Mouse (Mus musculus) myocyte (in vitro differentiated cells): ENCODE measurements around the gene Rhox7b. TPM values are rescaled to one million over a fixed set of nuclear protein-coding genes. Genes with fewer than 3 reads are reported as not detected.

Experiments used
- H3K27me3 ChIP-seq: one replicate; pipeline ENCODE4 v1.6.1; 2011; ENCODE audit not compliant: control insufficient read depth, insufficient read depth, insufficient read length
- H3K36me3 ChIP-seq: one replicate; pipeline ENCODE4 v1.6.1; 2011; ENCODE audit not compliant: control insufficient read depth, insufficient read depth
- H3K4me2 ChIP-seq: one replicate; pipeline ENCODE4 v1.6.1; 2011; ENCODE audit warnings: low read depth, control low read depth
- H3K4me3 ChIP-seq: one replicate; pipeline ENCODE4 v1.5.1; 2011; ENCODE audit warnings: mild to moderate bottlenecking, control low read depth, moderate library complexity
- H3K79me2 ChIP-seq: one replicate; pipeline ENCODE4 v1.6.1; 2011; ENCODE audit not compliant: control insufficient read depth, insufficient read depth
- H3ac ChIP-seq: one replicate; pipeline ENCODE4 v1.6.1; 2011; ENCODE audit not compliant: control insufficient read depth, insufficient read length
- CEBPB ChIP-seq: IDR thresholded peaks from 2 replicates; pipeline ENCODE4 v1.6.1; 2011; ENCODE audit warnings: mild to moderate bottlenecking, moderate library complexity; ENCODE audit not compliant: poor library complexity, insufficient read depth, severe bottlenecking
- E2F4 ChIP-seq: IDR thresholded peaks from one replicate; pipeline ENCODE4 v1.6.1; 2011; ENCODE audit warnings: mild to moderate bottlenecking, control low read depth, moderate library complexity; ENCODE audit not compliant: insufficient read depth
- MAX ChIP-seq: IDR thresholded peaks from one replicate; pipeline ENCODE4 v1.6.1; 2011; ENCODE audit warnings: low read depth, mild to moderate bottlenecking, control low read depth
- MYOD1 ChIP-seq, 3 experiments: IDR thresholded peaks; one replicate each; pipeline ENCODE4 v1.6.1; 2011; ENCODE audit warnings: control low read depth in 2 of 3, low read depth in 2 of 3, mild to moderate bottlenecking in 2 of 3, moderate library complexity in 1 of 3; ENCODE audit not compliant: insufficient read length in 2 of 3, control insufficient read depth in 1 of 3
- MYOG ChIP-seq, 3 experiments: IDR thresholded peaks; one replicate each; pipeline ENCODE4 v1.6.1; 2011; ENCODE audit warnings: control low read depth in 2 of 3, low read depth in 2 of 3, mild to moderate bottlenecking in 2 of 3; ENCODE audit not compliant: insufficient read length in 2 of 3, control insufficient read depth in 1 of 3, insufficient read depth in 1 of 3
- POLR2A ChIP-seq: IDR thresholded peaks from one replicate; pipeline ENCODE4 v1.6.1; 2011; ENCODE audit warnings: low read depth, mild to moderate bottlenecking, control low read depth, moderate library complexity; ENCODE audit not compliant: insufficient read length
- POLR2AphosphoS2 ChIP-seq: IDR thresholded peaks from one replicate; pipeline ENCODE4 v1.6.1; 2011; ENCODE audit warnings: low read depth, control low read depth; ENCODE audit not compliant: insufficient read length
- REST ChIP-seq: IDR thresholded peaks from one replicate; pipeline ENCODE4 v1.6.1; 2011; ENCODE audit warnings: mild to moderate bottlenecking, control low read depth, moderate library complexity; ENCODE audit not compliant: insufficient read depth, insufficient read length
- SRF ChIP-seq: IDR thresholded peaks from one replicate; pipeline ENCODE4 v1.6.1; 2011; ENCODE audit warnings: low read depth; ENCODE audit not compliant: control insufficient read depth, insufficient read length
- TCF12 ChIP-seq: IDR thresholded peaks from one replicate; pipeline ENCODE4 v1.6.1; 2011; ENCODE audit warnings: mild to moderate bottlenecking, control low read depth; ENCODE audit not compliant: poor library complexity, insufficient read depth, severe bottlenecking
- TCF3 ChIP-seq: IDR thresholded peaks from one replicate; pipeline ENCODE4 v1.6.1; 2011; ENCODE audit warnings: low read depth, control low read depth; ENCODE audit not compliant: insufficient read length
- USF1 ChIP-seq: IDR thresholded peaks from one replicate; pipeline ENCODE4 v1.6.1; 2011; ENCODE audit warnings: low read depth, mild to moderate bottlenecking, control low read depth, moderate library complexity
- polyA plus RNA-seq: library from polyadenylated mRNA; unstranded; fragments of >200 nt; fragmentation: generic; extraction: Trizol; gene quantifications from one replicate; pipeline ENCODE4 v1.2.1, GENCODE M21; 2012; ENCODE audit warnings: missing spikeins

The Rhox7b gene
- polyA plus RNA-seq, 1 experiment: not detected

GRCm38 (mm10) chrX:37871641-37872040, 25.4 kb downstream of the Rhox7b start:
- H3K79me2 ChIP-seq: no peaks in the 10 kb centered on the region
- H3K4me3 ChIP-seq: no peak overlapping the region
- H3K36me3 ChIP-seq: no peaks in the 10 kb centered on the region
- TF ChIP-seq MAX (no peak), POLR2A (no peak), MYOG (IDR thresholded peaks at IDR 0.05; ENCODE audit: control insufficient read depth in 1 of 3, insufficient read depth in 1 of 3, insufficient read length in 2 of 3, low read depth in 2 of 3) (no peak), TCF3 (no peak), USF1 (no peak), POLR2AphosphoS2 (no peak), REST (no peak), E2F4 (no peak), CEBPB (no peak), TCF12 (no peak), MYOD1 (IDR thresholded peaks at IDR 0.05; ENCODE audit: control insufficient read depth in 1 of 3, insufficient read length in 2 of 3, low read depth in 2 of 3) (no peak), SRF (no peak)
- no peaks in the 10 kb centered on the region for H3K27me3 ChIP-seq
- H3ac ChIP-seq: no peak overlapping the region
- H3K4me2 ChIP-seq: no peak overlapping the region

Other genes starting within 250 kb of the Rhox7b start
- gene Rhox4g, start 245.9 kb downstream of the Rhox7b start, polyA plus RNA-seq: not detected
- gene Rhox3h, start 228.5 kb downstream of the Rhox7b start, polyA plus RNA-seq: not detected
- not detected for gene Rhox2h, start 224.0 kb downstream of the Rhox7b start, polyA plus RNA-seq
- gene Rhox5, start 92.4 kb downstream of the Rhox7b start, polyA plus RNA-seq: 4.4 TPM
- gene Rhox6, start 70.3 kb downstream of the Rhox7b start, polyA plus RNA-seq: not detected
- gene Rhox7a, start 65.5 kb downstream of the Rhox7b start, polyA plus RNA-seq: not detected
- gene Rhox8, start 18.3 kb downstream of the Rhox7b start, polyA plus RNA-seq: not detected
- gene Rhox9, start 4.5 kb upstream of the Rhox7b start, polyA plus RNA-seq: not detected
- gene Btg1-ps1, start 121.6 kb upstream of the Rhox7b start, polyA plus RNA-seq: not detected
- gene Btg1-ps2, start 145.9 kb upstream of the Rhox7b start, polyA plus RNA-seq: not detected
- gene Rhox10, start 169.2 kb upstream of the Rhox7b start, polyA plus RNA-seq: 0.19 TPM
- not detected for gene Rhox11, start 187.9 kb upstream of the Rhox7b start, polyA plus RNA-seq
- gene Rhox12, start 213.7 kb upstream of the Rhox7b start, polyA plus RNA-seq: not detected
- gene Rhox13, start 224.0 kb upstream of the Rhox7b start, polyA plus RNA-seq: not detected